Mouse (Mus musculus) forelimb bud, embryonic 11.5 days (tissue): ENCODE results near the gene Abcb11.

Experiments
- DNase-seq: peaks from one replicate; pipeline ENCODE4 v3.0.0-alpha.2; 2012; ENCODE audit warnings: low read depth, low spot score

Abcb11 gene

DNA sequence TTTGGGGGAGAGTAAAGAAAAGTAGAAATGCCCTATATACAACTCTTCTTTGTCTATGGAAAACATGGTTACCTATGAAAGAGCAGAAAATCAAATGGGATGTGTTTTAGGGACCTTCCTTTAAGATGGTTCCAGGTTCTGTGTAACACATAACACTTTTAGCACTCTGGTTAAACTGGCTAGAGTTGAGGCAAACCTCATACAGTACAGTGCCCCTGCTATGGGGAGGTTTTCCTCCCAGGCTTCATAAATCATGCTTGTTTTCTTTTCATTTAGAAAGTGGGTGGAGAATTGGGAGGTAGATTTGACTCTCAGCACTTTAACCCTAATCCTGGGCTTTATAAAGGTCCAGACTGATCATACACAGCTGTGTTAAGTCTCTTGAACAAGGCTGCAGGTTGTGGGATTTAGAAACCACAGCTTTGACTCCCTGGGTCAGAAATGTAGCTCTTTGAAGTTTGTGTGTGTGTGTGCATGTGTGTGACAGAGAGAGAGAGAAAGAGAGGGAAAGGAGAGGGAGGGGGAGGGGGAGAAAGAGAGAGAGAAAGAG, 78.3 kb downstream of the Abcb11 start:
- DNase-seq, result peak; percentile 7

DNA sequence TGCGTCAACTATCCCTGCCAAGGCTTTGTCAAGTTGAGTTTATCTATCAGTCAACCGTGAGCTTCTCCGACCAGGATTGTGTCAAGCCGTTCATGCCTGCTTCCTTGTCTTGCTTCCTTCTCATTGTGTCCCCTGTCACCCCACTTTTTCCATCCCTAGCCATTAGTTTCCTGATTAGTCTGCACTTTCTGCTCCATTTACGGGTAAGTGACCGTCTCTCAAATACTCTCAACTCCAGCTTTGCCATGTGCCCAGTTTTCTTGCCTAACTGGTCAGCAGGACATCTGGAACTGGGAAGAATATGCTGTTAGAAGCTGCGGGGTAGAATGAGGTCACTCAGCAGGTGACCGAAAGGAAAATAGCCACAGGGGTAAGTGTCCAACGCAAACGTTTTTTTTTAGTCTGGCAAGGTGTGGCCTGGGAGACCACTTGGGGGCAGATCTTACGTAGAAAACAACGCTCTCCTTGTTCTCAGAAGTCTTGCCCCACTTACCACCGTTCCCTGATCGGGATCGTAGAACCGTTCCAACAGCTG, 94.1 kb downstream of the Abcb11 start:
- no peak for DNase-seq

DNA sequence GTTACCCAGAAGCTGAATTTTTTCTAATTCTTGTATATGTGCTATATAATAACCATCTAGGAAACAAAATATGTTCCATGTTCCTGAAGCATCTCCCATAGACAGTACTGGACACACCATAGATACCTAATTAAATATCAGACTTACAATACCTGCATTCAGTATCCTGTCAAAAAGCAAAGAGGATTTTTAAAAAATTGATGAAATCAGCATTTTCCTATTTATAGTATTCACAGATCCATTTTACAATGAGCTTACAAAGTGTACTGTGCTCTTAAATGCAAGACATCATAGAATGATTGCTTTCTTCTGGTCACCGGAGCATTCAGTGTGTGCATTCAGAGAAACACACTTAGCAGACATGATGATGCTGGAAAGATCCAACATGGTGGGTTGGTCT, 95.3 kb downstream of the Abcb11 start:
- DNase-seq, result no peak

DNA sequence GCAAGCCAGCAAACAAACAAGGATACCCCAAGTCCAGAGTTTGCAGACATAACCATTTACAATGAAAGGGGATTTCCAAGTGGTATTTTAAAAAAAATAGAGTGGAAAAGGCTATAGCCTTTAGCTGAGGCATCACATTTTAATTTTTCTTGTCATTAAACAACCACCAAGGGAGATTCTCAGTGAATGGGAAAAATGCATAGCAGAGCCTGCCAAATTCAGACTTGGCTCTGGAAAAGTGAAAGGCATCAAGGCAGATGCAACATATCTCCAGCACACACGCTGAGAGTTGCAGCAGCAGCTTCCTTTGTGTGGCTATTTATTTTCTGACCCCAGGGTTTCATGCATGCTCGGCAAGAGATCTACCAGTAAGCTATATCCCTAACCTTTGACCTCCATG, 97.5 kb downstream of the Abcb11 start:
- no peak for DNase-seq

DNA sequence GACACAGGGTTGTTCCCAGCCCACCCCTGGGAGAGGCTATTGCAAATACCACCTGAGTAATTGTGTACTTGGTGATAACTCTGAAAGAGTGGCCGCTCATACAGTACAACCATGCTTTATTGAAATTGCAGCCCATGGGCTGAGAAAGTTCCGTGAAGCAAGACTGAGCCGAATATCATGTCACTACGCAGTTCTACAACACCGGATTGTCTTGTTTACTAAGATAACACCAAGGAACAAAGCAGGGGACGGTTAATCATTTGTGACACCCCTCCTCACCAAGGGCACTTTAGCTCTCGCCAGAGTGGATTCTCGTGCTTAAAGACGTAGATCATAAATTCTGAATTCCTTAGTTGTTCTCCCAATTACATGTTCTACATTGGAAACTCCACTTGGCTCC, 103.1 kb downstream of the Abcb11 start:
- DNase-seq, result no peak

DNA sequence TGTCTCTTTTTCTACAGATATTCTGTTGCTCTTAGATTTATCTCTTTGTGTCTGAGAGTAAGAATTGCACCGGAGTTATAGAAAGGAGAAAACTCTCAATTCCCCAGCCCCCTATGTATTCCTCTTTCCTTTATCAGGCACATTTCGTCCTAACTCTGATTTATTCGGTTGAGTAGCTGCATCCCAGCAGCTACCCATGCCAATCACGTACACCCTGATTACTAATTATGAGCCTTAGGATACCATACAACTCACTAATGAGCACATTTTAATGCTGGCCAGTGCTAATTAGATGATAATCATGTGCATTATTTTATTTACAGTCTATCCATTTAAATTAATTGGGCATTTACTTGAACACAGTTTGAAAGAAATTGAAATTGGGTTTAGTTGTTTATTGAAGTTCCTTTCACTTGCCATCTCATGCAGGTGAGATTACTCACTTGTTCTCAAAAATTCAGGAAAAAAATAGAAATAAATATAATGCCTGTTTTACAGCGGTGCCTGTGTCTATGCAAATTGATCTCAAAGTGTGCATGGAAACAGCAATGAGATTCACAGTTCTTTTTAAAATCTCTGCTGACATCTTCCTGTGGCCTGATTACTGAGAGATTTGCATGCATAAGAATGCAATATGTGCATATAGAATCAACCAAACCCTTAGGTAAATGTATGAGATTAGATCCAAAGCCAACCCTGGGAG, 107.3 kb downstream of the Abcb11 start:
- DNase-seq, result no peak

DNA sequence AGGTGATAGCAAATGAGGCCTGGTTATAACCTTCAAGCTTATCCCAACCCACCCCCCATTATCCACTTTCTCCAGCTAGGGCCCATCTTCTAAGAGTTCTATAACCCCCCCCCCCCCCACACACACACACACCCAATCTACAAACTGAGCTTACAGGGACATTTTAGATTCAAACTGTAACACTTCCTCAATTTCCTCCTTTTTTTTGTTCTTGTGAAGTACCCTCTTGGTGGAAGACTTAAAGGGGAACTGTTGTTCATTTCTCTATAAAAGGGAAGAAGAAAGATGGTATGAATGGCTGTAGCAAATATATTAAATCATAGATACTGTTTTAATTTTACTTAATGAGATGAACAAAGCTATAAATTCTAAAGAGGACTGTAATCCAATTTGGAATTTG, 110.3 kb downstream of the Abcb11 start:
- DNase-seq, result no peak

DNA sequence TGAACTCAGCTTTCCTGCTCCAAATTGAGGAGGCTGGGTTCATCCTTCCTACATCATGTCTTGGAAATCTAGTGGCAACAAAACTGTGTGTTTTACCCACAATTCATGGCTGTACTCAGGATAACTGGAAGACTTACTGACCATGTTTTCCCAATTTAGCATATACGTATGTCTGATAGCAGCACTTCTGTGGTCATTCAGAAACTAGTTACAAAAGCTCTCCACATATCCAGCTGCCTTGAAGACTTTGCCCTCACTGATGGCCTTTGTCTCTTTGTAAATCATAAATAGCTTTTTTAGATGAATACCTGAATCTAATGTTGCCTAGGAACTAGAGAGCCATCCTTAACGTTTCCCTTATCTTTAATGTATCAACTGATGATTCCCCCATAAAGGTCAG, 112.3 kb downstream of the Abcb11 start:
- no peak for DNase-seq

DNA sequence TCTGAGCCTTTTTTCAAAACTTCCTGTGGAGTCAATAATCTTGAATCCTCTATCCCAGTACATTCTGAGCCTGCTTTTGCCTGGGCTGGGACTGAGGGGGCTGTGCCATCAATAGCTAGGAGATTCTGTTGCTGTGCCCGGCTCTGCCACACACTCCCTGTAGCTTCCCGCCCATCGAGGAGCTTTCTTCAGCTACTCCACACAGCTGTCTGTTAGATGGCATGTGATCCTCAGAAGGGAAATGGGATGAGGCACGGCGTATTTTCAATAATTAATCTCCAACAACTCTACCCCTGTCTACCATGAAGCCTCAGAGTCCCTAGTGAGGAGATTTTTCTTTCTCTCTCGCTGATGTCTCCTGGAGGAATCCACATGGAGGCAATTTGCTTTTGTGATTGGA, 113.8 kb downstream of the Abcb11 start:
- no peak for DNase-seq

DNA sequence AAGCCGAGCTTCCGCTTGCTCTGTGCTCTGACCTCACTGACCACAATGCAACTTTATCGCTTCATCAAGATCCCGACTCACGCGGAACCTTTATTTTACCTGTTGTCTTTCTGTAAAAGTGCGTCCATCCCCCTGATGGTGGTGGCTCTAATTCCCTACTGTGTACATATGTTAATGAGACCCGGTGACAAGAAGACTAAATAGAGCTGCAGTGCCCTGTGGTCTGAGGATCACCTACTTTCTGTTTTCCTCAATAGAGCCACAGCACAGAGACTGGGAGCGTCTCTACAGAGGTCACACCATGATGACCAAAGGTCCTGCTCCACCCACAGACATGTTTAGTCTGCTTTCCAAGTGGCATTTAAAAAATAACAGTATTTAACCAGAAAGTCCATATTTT, 115.5 kb downstream of the Abcb11 start:
- DNase-seq, result no peak

DNA sequence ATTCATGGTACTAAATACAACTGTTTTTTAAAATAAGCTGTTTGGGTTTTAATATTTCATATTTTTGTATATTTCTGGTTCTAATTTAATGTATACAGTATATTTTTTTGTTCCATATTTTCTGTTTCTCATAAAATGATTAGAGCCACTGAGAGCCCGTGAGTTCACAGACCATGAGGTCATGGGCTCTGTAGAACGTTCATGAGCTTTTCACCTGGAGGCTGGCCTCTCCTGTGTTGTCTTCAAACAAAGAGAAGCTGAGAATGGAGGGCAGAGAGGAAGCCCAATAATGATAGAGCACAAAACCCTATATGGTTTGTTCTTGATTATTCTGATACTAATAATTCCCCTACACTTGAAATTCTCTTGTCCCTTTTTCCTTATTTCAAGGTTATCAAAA, 117.7 kb downstream of the Abcb11 start:
- no peak for DNase-seq

DNA sequence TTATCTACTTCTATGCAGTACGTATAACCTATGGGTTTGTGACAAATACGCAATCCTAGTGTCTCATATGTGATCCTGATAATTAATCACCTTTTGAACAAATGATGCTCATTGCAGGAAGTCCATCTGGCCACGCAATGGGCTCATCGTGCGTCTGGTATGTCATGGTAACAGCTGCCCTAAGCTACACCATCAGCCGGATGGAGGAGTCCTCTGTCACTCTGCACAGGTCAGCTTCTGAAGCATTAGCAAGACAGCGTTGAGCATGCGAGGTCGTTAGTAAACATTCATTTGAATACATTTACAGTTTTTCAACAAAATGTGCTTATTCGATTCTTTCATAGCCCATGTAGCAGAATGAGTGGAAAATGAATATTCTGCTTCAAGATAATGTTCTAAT, 119.6 kb downstream of the Abcb11 start:
- DNase-seq, result no peak

DNA sequence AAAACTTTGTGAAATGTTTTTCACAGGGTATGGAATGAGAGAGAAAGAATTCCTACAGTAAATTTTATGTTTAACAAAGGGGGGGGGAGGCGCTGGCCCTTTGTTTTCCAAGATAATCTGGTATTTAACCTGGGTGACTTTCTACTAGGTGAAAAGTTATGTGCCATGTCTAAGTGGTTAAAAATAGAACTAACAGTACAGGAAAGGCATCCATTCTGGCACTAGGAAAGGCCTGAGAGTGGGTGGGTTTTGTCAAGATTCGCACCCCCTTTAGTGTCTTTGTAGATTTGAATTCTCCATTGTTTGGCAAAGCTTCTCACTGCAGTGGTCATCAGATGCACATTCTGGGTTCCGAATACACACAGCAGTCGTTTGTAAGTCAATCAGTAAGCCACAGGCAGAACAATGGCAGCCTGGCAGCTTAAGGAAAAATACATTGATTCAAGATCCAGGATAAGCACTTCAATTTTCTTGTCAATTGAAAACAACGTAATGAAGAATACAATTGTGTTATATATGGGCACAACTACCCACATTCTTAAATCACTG, 120.5 kb downstream of the Abcb11 start:
- DNase-seq, result no peak

DNA sequence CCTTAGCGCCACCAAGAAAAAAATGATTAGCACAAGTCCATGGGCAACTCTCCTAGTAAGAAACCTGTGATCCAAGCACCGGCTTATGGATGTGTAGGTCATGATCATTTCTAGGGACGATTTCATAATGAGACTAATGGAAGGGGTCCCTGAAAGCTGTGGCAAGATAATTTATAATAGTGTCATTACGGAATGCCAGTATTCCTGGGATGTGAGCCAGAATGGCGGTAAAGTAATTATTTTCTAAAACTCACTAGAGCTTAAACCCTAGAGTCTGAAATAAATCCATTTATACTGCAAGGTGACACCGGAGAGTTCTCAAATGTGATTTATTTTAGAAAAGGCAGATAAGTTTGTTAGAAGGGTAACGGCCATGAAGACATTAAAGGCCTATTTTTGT, 127.2 kb downstream of the Abcb11 start:
- no peak for DNase-seq

DNA sequence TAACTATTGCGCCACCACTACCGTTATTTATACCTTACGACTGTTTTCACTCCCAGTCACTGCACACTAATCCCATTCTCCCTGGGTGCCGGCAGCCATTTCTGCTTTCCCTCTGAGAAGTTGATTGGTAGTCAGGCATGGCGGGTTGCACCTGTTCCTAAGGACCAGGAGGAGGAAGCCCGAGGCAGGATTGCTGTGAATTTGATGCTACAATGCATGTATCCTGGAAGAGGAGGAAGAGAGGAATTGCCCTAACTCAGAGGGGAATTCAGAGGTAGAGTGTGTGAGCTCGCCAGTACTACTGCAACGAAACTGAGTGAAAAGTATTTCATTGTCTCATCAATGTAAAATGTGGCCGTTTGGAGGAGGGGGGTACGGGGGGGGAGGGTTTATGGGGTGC, 129.8 kb downstream of the Abcb11 start:
- no peak for DNase-seq

DNA sequence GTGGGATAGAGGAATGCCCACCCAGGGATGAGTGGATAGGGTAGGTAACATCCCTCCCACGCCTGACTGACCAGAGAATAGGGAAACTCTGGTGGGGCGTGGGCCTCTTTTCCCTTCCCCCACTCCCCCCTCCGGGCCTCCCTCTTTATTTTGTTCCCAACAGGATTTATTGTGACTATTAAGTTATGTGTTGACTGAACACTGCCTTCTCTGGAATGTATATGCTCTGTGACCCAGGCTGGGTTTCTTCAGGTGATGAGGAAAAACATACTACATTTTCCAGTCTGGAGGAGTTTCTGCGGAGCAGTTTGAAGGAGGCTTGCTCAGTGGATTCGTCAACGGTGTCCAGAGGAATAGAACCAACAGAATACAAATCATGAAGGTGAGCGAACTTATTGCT, 131.6 kb downstream of the Abcb11 start, which contains the start of gene G6pc2:
TSS of gene G6pc2 (plus strand) at position 301 of the 400 bp plus-strand sequence.
- DNase-seq, result no peak

DNA sequence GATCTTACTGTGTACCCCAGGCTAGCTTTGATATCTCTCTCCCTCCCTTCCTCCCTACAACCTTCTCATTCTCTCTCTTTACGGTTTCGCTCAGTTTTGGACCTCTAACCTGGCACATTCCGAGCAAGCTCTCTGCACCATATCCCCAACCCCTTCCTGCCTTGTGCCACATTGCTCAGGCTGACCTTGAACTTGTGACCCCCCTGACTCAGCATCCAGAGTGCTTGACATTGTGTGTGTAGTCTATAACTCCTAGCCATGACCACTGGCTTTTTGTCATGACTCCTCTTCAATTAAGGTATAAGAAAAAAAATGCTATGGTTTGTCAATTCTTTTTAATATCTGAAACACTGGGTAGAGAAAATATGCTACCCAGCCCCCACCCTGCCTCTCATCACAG, 132.7 kb downstream of the Abcb11 start:
- DNase-seq, result no peak

DNA sequence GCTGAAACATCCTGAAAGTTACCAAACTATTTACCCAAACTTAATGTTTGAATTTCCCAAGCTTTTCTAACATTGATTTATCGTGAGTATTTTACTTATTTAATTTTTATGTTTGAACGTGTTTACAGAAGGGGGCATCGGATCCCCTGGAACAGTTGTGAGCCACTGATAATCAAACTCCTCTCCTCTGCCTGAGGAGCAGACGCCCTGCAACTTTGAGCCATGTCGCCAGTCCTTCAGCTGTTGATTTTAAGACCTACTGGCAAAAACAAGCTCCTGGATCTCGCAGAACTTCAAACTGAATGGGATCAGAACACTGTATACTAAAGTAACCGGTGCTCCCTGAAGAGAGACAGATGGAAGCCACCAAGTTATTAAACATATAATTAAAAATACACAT, 135.9 kb downstream of the Abcb11 start:
- no peak for DNase-seq

DNA sequence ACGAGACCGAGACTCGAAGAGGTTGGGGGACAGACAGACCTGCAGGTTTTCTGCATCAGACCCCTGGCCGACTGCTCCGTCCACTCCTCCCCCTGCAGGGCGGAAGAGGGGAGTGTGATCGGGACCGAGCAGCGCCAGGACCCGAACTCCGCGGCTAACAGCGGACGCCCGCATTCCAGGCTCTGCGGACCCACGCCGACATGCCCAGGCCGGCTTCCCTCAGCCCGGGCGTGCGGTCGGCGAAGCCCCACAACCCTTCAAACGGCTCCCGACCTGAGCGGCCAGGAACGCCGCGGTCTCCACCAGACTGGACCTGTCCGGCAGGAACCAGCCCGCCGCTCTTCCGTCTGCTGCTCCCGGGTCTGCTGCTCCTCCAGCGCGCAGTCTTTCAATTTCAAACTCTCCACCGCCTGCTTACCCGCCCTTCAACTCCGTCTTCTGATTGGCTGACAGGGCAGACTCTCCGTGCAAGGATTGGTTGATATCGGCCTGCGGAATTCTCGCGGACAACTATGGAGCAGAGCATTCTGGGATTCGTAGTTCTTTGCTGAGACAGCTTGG, 136.5 kb downstream of the Abcb11 start, which contains the start of gene Spc25:
TSS of gene Spc25 (minus strand) at position 404 of the 561 bp plus-strand sequence.
- peak; percentile 96 for DNase-seq

DNA sequence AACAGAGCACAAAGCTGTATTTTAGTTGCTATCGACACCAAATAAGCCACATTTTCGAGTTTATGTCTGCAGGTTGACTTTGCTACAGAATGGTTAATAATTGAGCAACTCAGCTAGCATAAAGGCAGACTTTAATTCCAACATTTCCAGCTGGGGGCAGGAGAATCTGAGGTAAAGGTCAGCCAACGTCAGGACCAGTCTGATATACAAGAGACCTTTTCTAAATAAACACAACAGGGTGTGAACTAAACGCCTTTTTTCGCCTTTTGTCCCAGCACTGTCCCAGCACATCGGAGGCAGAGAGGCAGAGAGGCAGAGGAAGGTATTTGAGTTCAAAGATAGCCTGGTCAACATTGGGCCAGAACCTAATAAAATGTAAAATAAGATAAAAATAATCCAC, 137.2 kb downstream of the Abcb11 start:
- no peak for DNase-seq

DNA sequence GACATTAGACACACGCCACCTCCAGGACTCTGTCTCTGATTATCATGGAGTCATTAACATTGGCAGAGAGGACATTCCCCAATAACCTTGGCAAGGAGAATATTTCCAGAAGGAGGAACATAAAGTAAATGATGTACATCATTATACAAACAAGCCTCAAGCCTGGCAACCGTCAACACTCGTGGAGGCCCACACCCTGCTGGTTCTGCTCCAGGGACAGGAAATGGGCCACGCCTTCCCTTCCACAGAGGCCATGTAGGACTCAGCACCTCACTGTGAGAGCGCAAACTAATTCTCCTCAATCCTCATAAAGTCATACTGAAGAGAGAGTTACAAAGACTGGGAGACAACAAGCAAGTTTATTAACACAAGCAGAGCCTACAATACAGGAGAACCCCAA, 148.9 kb downstream of the Abcb11 start:
- DNase-seq, result no peak

DNA sequence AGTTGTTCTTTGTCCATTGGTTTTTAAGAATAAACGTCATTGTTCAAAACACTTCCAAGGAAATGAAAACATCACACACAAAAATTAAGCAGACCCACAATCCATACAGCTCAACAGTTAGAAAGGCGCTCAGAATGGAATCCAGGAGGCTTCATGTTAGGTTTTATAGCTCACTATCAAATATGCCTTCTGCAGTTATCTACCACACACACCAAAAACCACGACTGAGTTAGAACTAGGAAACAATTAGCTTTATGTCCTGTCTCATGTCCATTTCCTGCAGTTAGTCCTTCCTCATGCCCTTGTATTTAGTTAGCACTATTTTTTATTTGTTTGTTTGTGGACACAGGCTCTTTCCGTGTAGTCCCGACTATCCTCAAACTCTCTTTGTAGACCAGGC, 151.4 kb downstream of the Abcb11 start:
- no peak for DNase-seq

DNA sequence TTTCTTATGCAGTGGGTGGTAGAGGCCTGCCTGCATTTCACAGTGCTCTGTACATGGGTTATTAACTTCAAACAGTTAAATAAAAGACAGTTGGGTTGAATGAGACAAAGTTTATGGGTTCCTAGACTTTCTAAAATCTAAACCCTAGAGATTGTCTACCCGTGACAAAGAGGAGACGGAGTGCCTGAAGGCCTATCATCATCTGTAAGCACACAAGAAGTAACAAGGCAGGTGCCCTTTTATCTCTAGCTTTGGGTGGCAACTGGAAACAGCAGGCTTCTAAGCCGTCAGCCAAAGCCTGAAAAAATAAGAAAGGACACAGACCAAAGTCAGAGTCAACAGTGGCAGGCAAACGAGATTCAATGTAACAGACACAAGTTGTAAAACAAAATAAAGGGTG, 153.2 kb downstream of the Abcb11 start:
- DNase-seq, result no peak
